ENCODE assay signal across 23 mouse cellular contexts in genomic region chr3:152762302-152762701, GRCm38 (mm10). TPM values are rescaled to one million over a fixed set of nuclear protein-coding genes. Genes with fewer than 3 reads are reported as not detected.
A peak's percentile ranks its signal among the peaks of the same experiment; 100 is the strongest.
DNase-seq lines count a peak whose midpoint lies in the region; ATAC-seq and TF ChIP-seq lines count a peak whose summit lies in the region.
"Had no signal": no experiment of that assay in that cellular context is flagged by ENCODE, and none has a peak within 500 bp of the region (broad histone marks: within the 10 kb centered on the region; RNA-seq: fewer than 3 reads in every experiment).

No protein-coding gene starts in this region.

- H3K36me3 ChIP-seq in forebrain, embryonic 11.5 days (ENCODE audit: control insufficient read depth, insufficient read depth, low read length): no peaks in the 10 kb centered on the region; the same call in 1 of the 2 replicates
- peaks cover 6% of the 10 kb centered on the region; the same call in 1 of the 2 replicates for H3K36me3 ChIP-seq in forebrain, embryonic 10.5 days (replicated peaks)
- H3K36me3 ChIP-seq in liver, postnatal 0 days (replicated peaks; ENCODE audit: insufficient read depth, low read length): 0 out of 2 replicates have a peak, but pooled peaks cover 3% of the 10 kb centered on the region
- peaks cover 14% of the 10 kb centered on the region; the same call in 1 of the 2 replicates for H3K36me3 ChIP-seq in liver, embryonic 12.5 days
- peaks cover 3% of the 10 kb centered on the region; the same call in 1 of the 2 replicates for H3K36me3 ChIP-seq in liver, embryonic 15.5 days (replicated peaks)
- H3K36me3 ChIP-seq: embryonic facial prominence, embryonic 12.5 days; embryonic facial prominence, embryonic 15.5 days; heart, embryonic 10.5 days; hindbrain, embryonic 12.5 days; hindbrain, embryonic 15.5 days had no signal

- TF ChIP-seq EP300 in liver, postnatal 0 days (IDR thresholded peaks at IDR 0.05; ENCODE audit: low read depth): no peak

- peak; percentile 25 for DNase-seq in forebrain, embryonic 11.5 days (ENCODE audit: low spot score)
- no peak for DNase-seq in forebrain, embryonic 10.5 days (ENCODE audit: extremely low spot score, low spot score)
- peak; percentile 47 for DNase-seq in liver
- DNase-seq in liver, postnatal 0 days: no peak
- DNase-seq in frontal cortex, postnatal 25 days (ENCODE audit: low spot score in 2 of 2): no peak
- DNase-seq in left cerebral cortex, adult 11 months (ENCODE audit: low spot score): no peak
- DNase-seq: adrenal gland, adult 8-10 months; adrenal gland, postnatal 25 days; cerebellum, adult 11 months; cerebellum, adult 2 months; cerebellum, adult 9-11 months; cerebellum, postnatal 25 days; gastrocnemius, adult 2 months; gastrocnemius, postnatal 14 days had no signal

- TF ChIP-seq CTCF in liver, postnatal 0 days (IDR thresholded peaks at IDR 0.05; ENCODE audit: low read depth): no peak

- no peak overlapping the region for H3K4me2 ChIP-seq in forebrain, embryonic 11.5 days (ENCODE audit: low read depth, low read length, severe bottlenecking)
- H3K4me2 ChIP-seq in liver, postnatal 0 days (ENCODE audit: low read depth, low read length): no peak overlapping the region
- peak overlapping the region; percentile 76 for H3K4me2 ChIP-seq in liver, embryonic 12.5 days
- peak overlapping the region; percentile 30; the same call in 1 of the 2 replicates for H3K4me2 ChIP-seq in liver, embryonic 15.5 days
- H3K4me2 ChIP-seq: forebrain, embryonic 13.5 days; hindbrain, embryonic 12.5 days had no signal

- no peak overlapping the region for H3K4me3 ChIP-seq in forebrain, embryonic 11.5 days (ENCODE audit: low read depth, low read length)
- no peak overlapping the region for H3K4me3 ChIP-seq in forebrain, embryonic 10.5 days
- no peak overlapping the region for H3K4me3 ChIP-seq in liver, postnatal 0 days (ENCODE audit: low read depth, low read length)
- no peak overlapping the region for H3K4me3 ChIP-seq in liver, embryonic 12.5 days
- H3K4me3 ChIP-seq in liver, embryonic 15.5 days (replicated peaks): no peak overlapping the region
- H3K4me3 ChIP-seq: embryonic facial prominence, embryonic 12.5 days; embryonic facial prominence, embryonic 15.5 days; forebrain, embryonic 13.5 days; hindbrain, embryonic 12.5 days; hindbrain, embryonic 15.5 days had no signal

- H3K9ac ChIP-seq in forebrain, embryonic 11.5 days (ENCODE audit: low read length): no peak overlapping the region
- no peak overlapping the region for H3K9ac ChIP-seq in liver, postnatal 0 days (replicated peaks)
- peak overlapping the region; percentile 22; the same call in 1 of the 2 replicates for H3K9ac ChIP-seq in liver, embryonic 12.5 days
- H3K9ac ChIP-seq in liver, embryonic 15.5 days: no peak overlapping the region
- H3K9ac ChIP-seq: embryonic facial prominence, embryonic 15.5 days; forebrain, embryonic 13.5 days; hindbrain, embryonic 12.5 days; hindbrain, embryonic 15.5 days had no signal

- H3K27me3 ChIP-seq in forebrain, embryonic 11.5 days (ENCODE audit: control insufficient read depth, insufficient read depth, low read length): no peaks in the 10 kb centered on the region
- no peaks in the 10 kb centered on the region for H3K27me3 ChIP-seq in forebrain, embryonic 10.5 days (ENCODE audit: poor library complexity, severe bottlenecking)
- no peaks in the 10 kb centered on the region for H3K27me3 ChIP-seq in liver, postnatal 0 days (ENCODE audit: insufficient read depth, low read length)
- no peaks in the 10 kb centered on the region for H3K27me3 ChIP-seq in liver, embryonic 12.5 days (replicated peaks)
- H3K27me3 ChIP-seq in liver, embryonic 15.5 days: no peaks in the 10 kb centered on the region
- H3K27me3 ChIP-seq: embryonic facial prominence, embryonic 12.5 days; embryonic facial prominence, embryonic 15.5 days; forebrain, embryonic 13.5 days; hindbrain, embryonic 12.5 days; hindbrain, embryonic 15.5 days had no signal

- no peaks in the 10 kb centered on the region for H3K9me3 ChIP-seq in forebrain, embryonic 11.5 days (ENCODE audit: control insufficient read depth, low read length)
- H3K9me3 ChIP-seq in forebrain, embryonic 10.5 days: no peaks in the 10 kb centered on the region
- H3K9me3 ChIP-seq in liver, postnatal 0 days (ENCODE audit: low read length): no peaks in the 10 kb centered on the region
- no peaks in the 10 kb centered on the region for H3K9me3 ChIP-seq in liver, embryonic 12.5 days (replicated peaks)
- no peaks in the 10 kb centered on the region for H3K9me3 ChIP-seq in liver, embryonic 15.5 days (replicated peaks)
- H3K9me3 ChIP-seq: embryonic facial prominence, embryonic 12.5 days; embryonic facial prominence, embryonic 15.5 days; forebrain, embryonic 13.5 days; heart, embryonic 10.5 days; hindbrain, embryonic 12.5 days; hindbrain, embryonic 15.5 days had no signal

- WGBS in forebrain, embryonic 11.5 days: 91% methylated on average over 8 of the region's 8 CpGs
- WGBS in forebrain, embryonic 10.5 days: 92% methylated on average over 8 of the region's 8 CpGs
- 70% methylated on average over 8 of the region's 8 CpGs for WGBS in liver, postnatal 0 days (ENCODE audit: insufficient replicate concordance)
- WGBS in liver, embryonic 12.5 days (ENCODE audit: insufficient replicate concordance): 43% methylated on average over 8 of the region's 8 CpGs
- 58% methylated on average over 8 of the region's 8 CpGs for WGBS in liver, embryonic 15.5 days (ENCODE audit: insufficient replicate concordance)

- ATAC-seq in forebrain, embryonic 11.5 days (replicated peaks; ENCODE audit: low FRiP score): no peak
- no peak for ATAC-seq in liver, postnatal 0 days
- no peak for ATAC-seq in liver, embryonic 12.5 days
- no peak for ATAC-seq in liver, embryonic 15.5 days (ENCODE audit: insufficient read depth)
- ATAC-seq: forebrain, embryonic 13.5 days; forebrain, embryonic 16.5 days had no signal

- H3K4me1 ChIP-seq in forebrain, embryonic 11.5 days (replicated peaks; ENCODE audit: control insufficient read depth, insufficient read depth, low read length): peaks cover 4% of the 10 kb centered on the region; the same call in 1 of the 2 replicates
- H3K4me1 ChIP-seq in forebrain, embryonic 10.5 days: peaks cover 38% of the 10 kb centered on the region
- peaks cover 19% of the 10 kb centered on the region for H3K4me1 ChIP-seq in liver, postnatal 0 days (ENCODE audit: insufficient read depth)
- H3K4me1 ChIP-seq in liver, embryonic 12.5 days: peaks cover 74% of the 10 kb centered on the region
- H3K4me1 ChIP-seq in liver, embryonic 15.5 days (replicated peaks): peaks cover 73% of the 10 kb centered on the region

- H3K27ac ChIP-seq in forebrain, embryonic 11.5 days (ENCODE audit: low read depth, low read length): no peak overlapping the region
- H3K27ac ChIP-seq in forebrain, embryonic 10.5 days: no peak overlapping the region
- H3K27ac ChIP-seq in liver, postnatal 0 days (ENCODE audit: low read depth): no peak overlapping the region
- H3K27ac ChIP-seq in liver, embryonic 12.5 days: peak overlapping the region; percentile 77
- peak overlapping the region; percentile 35; the same call in 1 of the 2 replicates for H3K27ac ChIP-seq in liver, embryonic 15.5 days (replicated peaks)
- H3K27ac ChIP-seq: embryonic facial prominence, embryonic 12.5 days; embryonic facial prominence, embryonic 15.5 days; forebrain, embryonic 13.5 days; gastrocnemius, adult 2 months; hindbrain, embryonic 12.5 days; hindbrain, embryonic 15.5 days had no signal

RNA-seq across cellular contexts. Expression of gene Pigk, which starts 48.4 kb away (rescaled TPM):
- 31.0 and 36.3 TPM in 2 replicates for polyA plus RNA-seq in forebrain, embryonic 11.5 days (2014; fragmentation: Nextera tagmentation; extraction: Ambion mirVana)
- 31.9 and 38.4 TPM in 2 replicates for polyA plus RNA-seq in forebrain, embryonic 10.5 days (2016; fragmentation: Nextera tagmentation; extraction: Ambion mirVana)
- polyA plus RNA-seq in liver, postnatal 0 days (2015; fragmentation: Nextera tagmentation; extraction: Ambion mirVana): 22.2 and 23.8 TPM in 2 replicates
- polyA plus RNA-seq in liver, embryonic 12.5 days (2016; fragmentation: Nextera tagmentation; extraction: Ambion mirVana): 24.9 and 34.5 TPM in 2 replicates
- 20.6 and 23.5 TPM in 2 replicates for polyA plus RNA-seq in liver, embryonic 15.5 days (2015; fragmentation: Nextera tagmentation; extraction: Ambion mirVana)

Comparison
In these comparisons a context has a peak if more than half of its experiments do, and no peak if none do; other contexts are left out.
1. DNase-seq: peak in forebrain, embryonic 11.5 days (single experiment) and liver (single experiment); none in forebrain, embryonic 10.5 days (single experiment), liver, postnatal 0 days (single experiment), frontal cortex, postnatal 25 days (0 of 2) and left cerebral cortex, adult 11 months (single experiment).
2. H3K27ac ChIP-seq: peak in liver, embryonic 12.5 days (single experiment) and liver, embryonic 15.5 days (single experiment); none in forebrain, embryonic 11.5 days (single experiment), forebrain, embryonic 10.5 days (single experiment) and liver, postnatal 0 days (single experiment).
3. H3K4me2 ChIP-seq: peak in liver, embryonic 12.5 days (single experiment) and liver, embryonic 15.5 days (single experiment); none in forebrain, embryonic 11.5 days (single experiment) and liver, postnatal 0 days (single experiment).